Mouse (Mus musculus) spleen, adult 2 months (tissue): ENCODE data around the gene Apbb2. TPM values are rescaled to one million over a fixed set of nuclear protein-coding genes. Genes with fewer than 3 reads are reported as not detected.

Experiments
- DNase-seq, 2 experiments: peaks; one replicate each; pipeline versions ENCODE4 v3.0.0 to v3.0.0-alpha.2; 2012 to 2021; ENCODE audit warnings: low spot score in 2 of 2, low read depth in 1 of 2
- H3K27ac ChIP-seq: fragments of 200-500 bp; 2 replicates; pipeline ENCODE4 v1.5.1; 2012; ENCODE audit warnings: low read length, inconsistent platforms; ENCODE audit not compliant: insufficient read depth
- H3K27me3 ChIP-seq: fragments of 200-500 bp; 2 replicates; pipeline ENCODE4 v1.6.1; 2012; ENCODE audit warnings: mild to moderate bottlenecking, moderate library complexity, low read length, inconsistent platforms; ENCODE audit not compliant: control insufficient read depth, insufficient read depth
- H3K36me3 ChIP-seq: fragments of 200-500 bp; 2 replicates; pipeline ENCODE4 v1.6.1; 2012; ENCODE audit warnings: mild to moderate bottlenecking, low read length, inconsistent platforms; ENCODE audit not compliant: control insufficient read depth, insufficient read depth
- H3K4me1 ChIP-seq: fragments of 200-500 bp; 2 replicates; pipeline ENCODE4 v1.6.1; 2011; ENCODE audit warnings: inconsistent platforms; ENCODE audit not compliant: control insufficient read depth, insufficient read depth, insufficient read length
- H3K4me3 ChIP-seq: fragments of 200-500 bp; 2 replicates; pipeline ENCODE4 v1.5.1; 2011; ENCODE audit warnings: mild to moderate bottlenecking, inconsistent platforms; ENCODE audit not compliant: insufficient read depth, insufficient read length; ENCODE audit errors: extremely low read depth
- CTCF ChIP-seq: fragments of 200-500 bp; IDR thresholded peaks from 2 replicates; pipeline ENCODE4 v1.5.1; 2011; ENCODE audit warnings: mild to moderate bottlenecking, inconsistent platforms; ENCODE audit not compliant: insufficient read depth, insufficient read length, insufficient replicate concordance; ENCODE audit errors: extremely low read depth
- POLR2A ChIP-seq: fragments of 200-500 bp; IDR thresholded peaks from 2 replicates; pipeline ENCODE4 v1.6.1; 2011; ENCODE audit warnings: low read depth, low read length, inconsistent platforms
- WGBS: fragments of 180-500 bp; shearing (Covaris S2); methylation state at CpG from one replicate; pipeline ENCODE4 v1.1.7; 2018; 5-methylcytosine and 5-hydroxymethylcytosine counted together
- polyA plus RNA-seq: library from polyadenylated mRNA; depleted of rRNA; stranded (reverse); fragments of >200 nt; gene quantifications from 2 replicates; pipeline ENCODE4 v1.2.3, GENCODE M21; 2012

Apbb2 gene
- polyA plus RNA-seq, 1 experiment = 2.6 TPM

GRCm38 (mm10) chr5:66516311-66516710, 102.3 kb downstream of the Apbb2 start:
- no peaks in the 10 kb centered on the region for H3K4me1 ChIP-seq
- no peak for DNase-seq
- no peaks in the 10 kb centered on the region for H3K27me3 ChIP-seq
- WGBS = 84% methylated on average over 8 of the region's 8 CpGs
- no peak for TF ChIP-seq POLR2A
- no peak for TF ChIP-seq CTCF
- no peak overlapping the region for H3K4me3 ChIP-seq
- no peak overlapping the region for H3K27ac ChIP-seq
- H3K36me3 ChIP-seq = no peaks in the 10 kb centered on the region

- no peak for TF ChIP-seq POLR2A
- Histone ChIP-seq H3K27me3 (no peaks in the 10 kb centered on the region), H3K4me1 (no peaks in the 10 kb centered on the region), H3K4me3 (no peak overlapping the region), H3K36me3 (no peaks in the 10 kb centered on the region), H3K27ac (no peak overlapping the region)
- WGBS = 89% methylated on average over 10 of the region's 10 CpGs
- DNase-seq = no peak
These were observed 103.3 kb downstream of the Apbb2 start for GRCm38 (mm10) chr5:66515271-66515670.

GRCm38 (mm10) chr5:66514659-66515058, 103.9 kb downstream of the Apbb2 start:
- H3K27me3 ChIP-seq = no peaks in the 10 kb centered on the region
- TF ChIP-seq CTCF = no peak
- 88% methylated on average over 6 of the region's 6 CpGs for WGBS
- no peaks in the 10 kb centered on the region for H3K36me3 ChIP-seq
- H3K4me1 ChIP-seq = no peaks in the 10 kb centered on the region
- no peak overlapping the region for H3K27ac ChIP-seq
- DNase-seq = no peak
- H3K4me3 ChIP-seq = no peak overlapping the region

GRCm38 (mm10) chr5:66513412-66513811, 105.2 kb downstream of the Apbb2 start:
- Histone ChIP-seq H3K36me3 (no peaks in the 10 kb centered on the region), H3K27ac (no peak overlapping the region), H3K4me3 (no peak overlapping the region), H3K27me3 (no peaks in the 10 kb centered on the region), H3K4me1 (no peaks in the 10 kb centered on the region)
- TF ChIP-seq POLR2A (no peak), CTCF (no peak)
- DNase-seq = no peak

GRCm38 (mm10) chr5:66512519-66512918, 106.1 kb downstream of the Apbb2 start:
- 88% methylated on average over 7 of the region's 7 CpGs for WGBS

GRCm38 (mm10) chr5:66510716-66511115, 107.9 kb downstream of the Apbb2 start:
- no peaks in the 10 kb centered on the region for H3K27me3 ChIP-seq
- TF ChIP-seq CTCF (no peak), POLR2A (no peak)
- no peaks in the 10 kb centered on the region for H3K36me3 ChIP-seq
- no peak overlapping the region for H3K4me3 ChIP-seq
- no peak overlapping the region for H3K27ac ChIP-seq
- WGBS = 18% methylated on average over 6 of the region's 7 CpGs
- no peaks in the 10 kb centered on the region for H3K4me1 ChIP-seq
- no peak for DNase-seq

More at GRCm38 (mm10) chr5:66512519-66512918, 106.1 kb downstream of the Apbb2 start:
- H3K27me3 ChIP-seq = no peaks in the 10 kb centered on the region
- H3K4me1 ChIP-seq = no peaks in the 10 kb centered on the region
- no peaks in the 10 kb centered on the region for H3K36me3 ChIP-seq
- DNase-seq = no peak
- H3K4me3 ChIP-seq = no peak overlapping the region
- no peak overlapping the region for H3K27ac ChIP-seq
- no peak for TF ChIP-seq CTCF
- TF ChIP-seq POLR2A = no peak

- DNase-seq = no peak
- H3K4me1 ChIP-seq = no peaks in the 10 kb centered on the region
- TF ChIP-seq POLR2A (no peak), CTCF (no peak)
- no peak overlapping the region for H3K4me3 ChIP-seq
- no peaks in the 10 kb centered on the region for H3K27me3 ChIP-seq
- no peak overlapping the region for H3K27ac ChIP-seq
- no peaks in the 10 kb centered on the region for H3K36me3 ChIP-seq
- WGBS = 89% methylated on average over 5 of the region's 5 CpGs
These were observed 109.4 kb downstream of the Apbb2 start for GRCm38 (mm10) chr5:66509151-66509550.

GRCm38 (mm10) chr5:66505578-66505977, 113.0 kb downstream of the Apbb2 start:
- no peaks in the 10 kb centered on the region for H3K27me3 ChIP-seq

More at GRCm38 (mm10) chr5:66505578-66505977, 113.0 kb downstream of the Apbb2 start:
- no peak for DNase-seq
- Histone ChIP-seq H3K4me3 (no peak overlapping the region), H3K27ac (no peak overlapping the region), H3K36me3 (no peaks in the 10 kb centered on the region), H3K4me1 (no peaks in the 10 kb centered on the region)
- TF ChIP-seq CTCF (no peak), POLR2A (no peak)
- 82% methylated on average over 3 of the region's 3 CpGs for WGBS
